In the genomic region with DNA sequence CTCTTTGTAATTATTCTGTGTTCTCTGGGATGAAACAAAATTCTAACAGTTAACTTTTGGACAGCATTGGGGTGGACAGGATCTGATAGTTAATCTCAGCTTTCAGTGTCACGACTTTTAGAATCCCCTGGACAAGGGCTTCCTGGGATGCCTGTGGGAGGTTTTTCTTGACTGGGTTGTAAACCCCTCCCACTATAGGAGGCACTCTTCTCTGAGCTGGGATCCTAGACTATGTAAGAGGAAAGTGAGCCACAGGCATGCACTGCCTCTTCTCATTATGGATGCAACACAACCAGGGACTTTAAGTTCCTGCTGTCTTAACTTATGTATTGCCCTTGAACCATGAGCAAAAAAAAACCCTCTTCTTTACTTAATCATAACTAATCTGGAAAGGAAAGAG, we compare ENCODE assay signal across 15 mouse cellular contexts.
"Had no signal": no experiment of that assay in that cellular context is flagged by ENCODE, and none has a peak within 500 bp of the region (broad histone marks: within the 10 kb centered on the region; RNA-seq: fewer than 3 reads in every experiment).

No protein-coding gene starts in this region.

- H3K4me3 ChIP-seq: neural tube, embryonic 15.5 days; stomach, embryonic 15.5 days had no signal

- H3K27ac ChIP-seq: neural tube, embryonic 15.5 days; stomach, embryonic 15.5 days; stomach, postnatal 0 days had no signal

- H3K4me2 ChIP-seq: neural tube, embryonic 15.5 days; stomach, embryonic 15.5 days had no signal

- H3K27me3 ChIP-seq: neural tube, embryonic 15.5 days; stomach, embryonic 15.5 days had no signal

- H3K9me3 ChIP-seq: neural tube, embryonic 15.5 days; stomach, embryonic 15.5 days had no signal

- H3K9ac ChIP-seq: neural tube, embryonic 15.5 days; stomach, embryonic 15.5 days had no signal

- DNase-seq: retina, postnatal 1 day; right cerebral cortex, adult 18-20 months; right cerebral cortex, postnatal 14 days; right cerebral cortex, postnatal 25 days; right cerebral cortex, postnatal 4 days; spleen, adult 18-20 months; thymus, adult 18-20 months; thymus, adult 2 months; thymus, postnatal 14 days; thymus, postnatal 25 days; thymus, postnatal 36 days; thymus, postnatal 4 days had no signal

- H3K4me1 ChIP-seq: neural tube, embryonic 15.5 days; stomach, embryonic 15.5 days had no signal

- H3K36me3 ChIP-seq: neural tube, embryonic 15.5 days; stomach, embryonic 15.5 days had no signal
